In the genomic region with DNA sequence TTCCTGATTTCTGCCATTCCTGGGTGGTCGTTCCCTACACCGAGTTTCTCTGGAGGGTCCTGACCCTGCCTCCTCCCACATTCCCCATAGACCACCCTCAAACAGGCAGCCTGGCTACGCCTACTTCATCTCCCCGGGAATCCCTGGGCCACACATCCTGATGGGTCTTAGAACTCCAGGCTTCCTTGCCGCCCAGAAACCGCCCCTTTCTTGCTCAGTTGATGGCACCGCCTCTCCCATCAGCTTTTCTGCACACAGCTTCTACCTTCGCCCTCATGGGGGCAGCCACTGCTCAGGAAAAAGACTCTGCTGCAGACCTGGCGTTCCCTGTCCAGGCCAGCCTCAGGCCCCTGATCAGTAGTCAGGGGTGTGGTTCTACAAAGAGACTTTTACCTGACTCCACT, we compare ENCODE assay signal across 8 mouse cellular contexts. TPM values are rescaled to one million over a fixed set of nuclear protein-coding genes. Genes with fewer than 3 reads are reported as not detected.
DNase-seq lines count a peak whose midpoint lies in the region; ATAC-seq and TF ChIP-seq lines count a peak whose summit lies in the region.

No protein-coding gene starts in this region.

- TF ChIP-seq EP300 in heart, postnatal 0 days (IDR thresholded peaks at IDR 0.05; ENCODE audit: low read depth), result no peak

- peak; percentile 50 to 73 for DNase-seq in spleen, postnatal 4 days (ENCODE audit: low spot score in 2 of 2)
- DNase-seq in spleen, adult 12 weeks (ENCODE audit: low spot score), result no peak
- peak; percentile 84 for DNase-seq in heart, postnatal 0 days (ENCODE audit: low spot score)
- DNase-seq in kidney, postnatal 25 days, result peak; percentile 72 to 82
- peak; percentile 79 for DNase-seq in retina, embryonic 14.5 days (ENCODE audit: low spot score)
- DNase-seq in cerebellum, adult 11-12 months, result no peak

- 3% methylated on average over 9 of the region's 9 CpGs for WGBS in embryonic facial prominence, embryonic 13.5 days
- 2% methylated on average over 9 of the region's 9 CpGs for WGBS in heart, postnatal 0 days
- 2% methylated on average over 9 of the region's 9 CpGs for WGBS in lung, embryonic 16.5 days

- no peak overlapping the region for H3K4me3 ChIP-seq in embryonic facial prominence, embryonic 13.5 days
- no peak overlapping the region for H3K4me3 ChIP-seq in heart, postnatal 0 days (ENCODE audit: low read depth, low read length)
- H3K4me3 ChIP-seq in lung, embryonic 16.5 days (ENCODE audit: low read length), result no peak overlapping the region

- H3K4me2 ChIP-seq in embryonic facial prominence, embryonic 13.5 days, result peak overlapping the region; percentile 53
- no peak overlapping the region for H3K4me2 ChIP-seq in heart, postnatal 0 days (ENCODE audit: low read depth, low read length)
- peak overlapping the region; percentile 12; the same call in 1 of the 2 replicates for H3K4me2 ChIP-seq in lung, embryonic 16.5 days (ENCODE audit: low read depth, low read length)

- peaks cover 17% of the 10 kb centered on the region for H3K4me1 ChIP-seq in embryonic facial prominence, embryonic 13.5 days
- H3K4me1 ChIP-seq in heart, postnatal 0 days (ENCODE audit: control insufficient read depth, insufficient read depth), result no peaks in the 10 kb centered on the region
- peaks cover 6% of the 10 kb centered on the region; the same call in 1 of the 2 replicates for H3K4me1 ChIP-seq in lung, embryonic 16.5 days (replicated peaks; ENCODE audit: control insufficient read depth, insufficient read depth, low read length)

- H3K36me3 ChIP-seq in embryonic facial prominence, embryonic 13.5 days, result no peaks in the 10 kb centered on the region
- H3K36me3 ChIP-seq in heart, postnatal 0 days (replicated peaks; ENCODE audit: control insufficient read depth, insufficient read depth, low read length), result no peaks in the 10 kb centered on the region
- no peaks in the 10 kb centered on the region for H3K36me3 ChIP-seq in lung, embryonic 16.5 days (ENCODE audit: control insufficient read depth, insufficient read depth, low read length)

- no peak overlapping the region for H3K27ac ChIP-seq in embryonic facial prominence, embryonic 13.5 days
- no peak overlapping the region for H3K27ac ChIP-seq in heart, postnatal 0 days (ENCODE audit: low read depth)
- H3K27ac ChIP-seq in lung, embryonic 16.5 days (ENCODE audit: low read length), result no peak overlapping the region

- H3K9ac ChIP-seq in embryonic facial prominence, embryonic 13.5 days, result 0 out of 2 replicates have a peak overlapping the region, but pooled peaks have one; percentile 32
- H3K9ac ChIP-seq in heart, postnatal 0 days (replicated peaks; ENCODE audit: low read depth, low read length), result no peak overlapping the region
- no peak overlapping the region for H3K9ac ChIP-seq in lung, embryonic 16.5 days (ENCODE audit: low read length)

- no peaks in the 10 kb centered on the region for H3K27me3 ChIP-seq in embryonic facial prominence, embryonic 13.5 days
- peaks cover 33% of the 10 kb centered on the region for H3K27me3 ChIP-seq in heart, postnatal 0 days (ENCODE audit: control insufficient read depth, insufficient read depth, low read length)
- no peaks in the 10 kb centered on the region for H3K27me3 ChIP-seq in lung, embryonic 16.5 days (ENCODE audit: control insufficient read depth, insufficient read depth, low read depth, low read length)

- H3K9me3 ChIP-seq in embryonic facial prominence, embryonic 13.5 days, result no peaks in the 10 kb centered on the region; the same call in 1 of the 2 replicates
- H3K9me3 ChIP-seq in heart, postnatal 0 days (replicated peaks; ENCODE audit: control insufficient read depth, low read length), result no peaks in the 10 kb centered on the region
- H3K9me3 ChIP-seq in lung, embryonic 16.5 days (ENCODE audit: control insufficient read depth, low read length), result no peaks in the 10 kb centered on the region

- ATAC-seq in embryonic facial prominence, embryonic 13.5 days (ENCODE audit: insufficient number of reproducible peaks, insufficient read depth, low FRiP score, low TSS enrichment, low read depth), result peak; percentile 73; the same call in 1 of the 2 replicates
- ATAC-seq in heart, postnatal 0 days (ENCODE audit: insufficient read depth, low read depth), result peak; percentile 87
- peak; percentile 94 for ATAC-seq in lung, embryonic 16.5 days (ENCODE audit: low read depth)

- peak; percentile 84 for TF ChIP-seq CTCF in heart, postnatal 0 days (IDR thresholded peaks at IDR 0.05; ENCODE audit: low read depth)

RNA-seq across cellular contexts. Expression of a gene that starts 39.6 kb away (rescaled TPM):
- polyA plus RNA-seq in embryonic facial prominence, embryonic 13.5 days (2015; fragmentation: Nextera tagmentation; extraction: Ambion mirVana), result 342 and 345 TPM in 2 replicates
- 120 and 133 TPM in 2 replicates for total RNA-seq in heart, postnatal 0 days (2014; rRNA removed; ENCODE audit: low replicate concordance)
- polyA plus RNA-seq in heart, postnatal 0 days (2015; fragmentation: Nextera tagmentation; extraction: Ambion mirVana), result 99.0 and 104 TPM in 2 replicates
- polyA plus RNA-seq in lung, embryonic 16.5 days (2015; fragmentation: Nextera tagmentation; extraction: Ambion mirVana), result 382 and 419 TPM in 2 replicates

Comparison
In these comparisons a context has a peak if more than half of its experiments do, and no peak if none do; other contexts are left out.
1. DNase-seq: peak in spleen, postnatal 4 days (2 of 2), heart, postnatal 0 days (single experiment), kidney, postnatal 25 days (2 of 2) and retina, embryonic 14.5 days (single experiment); none in spleen, adult 12 weeks (single experiment) and cerebellum, adult 11-12 months (single experiment).
2. Peak in every context shown above with its lines, with median percentiles within 50 percentile points of each other: ATAC-seq.